Mouse (Mus musculus): ENCODE measurements at regions not wholly inside any gene's neighbourhood (a gene's known extent, or its start where the extent isn't known, plus 50 kb on each side); places are given as distances from the start of the nearest gene placed in this dataset.

DNA sequence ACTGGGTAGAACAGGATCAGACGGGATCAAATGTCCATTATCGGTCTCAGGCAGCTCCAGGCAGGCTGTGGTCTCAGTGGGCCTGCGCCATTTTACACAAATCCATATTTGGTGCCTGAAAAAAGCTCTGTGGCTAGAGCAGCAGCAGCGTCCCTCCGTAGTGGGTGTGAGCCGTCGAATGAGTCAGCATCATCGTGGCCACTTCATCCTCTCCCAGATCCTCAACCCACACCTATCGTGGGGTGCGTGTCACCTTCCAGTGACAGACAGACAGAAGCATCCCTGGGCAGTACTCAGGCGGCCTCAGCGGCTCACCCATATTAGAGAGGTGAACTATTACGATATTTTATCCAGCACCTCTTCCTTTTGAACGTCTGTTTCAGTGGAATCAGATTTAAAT, 233.0 kb upstream of the A430005L14Rik start:
- peak; percentile 8 to 14 for DNase-seq (ENCODE audit: low spot score in 2 of 2)

DNA sequence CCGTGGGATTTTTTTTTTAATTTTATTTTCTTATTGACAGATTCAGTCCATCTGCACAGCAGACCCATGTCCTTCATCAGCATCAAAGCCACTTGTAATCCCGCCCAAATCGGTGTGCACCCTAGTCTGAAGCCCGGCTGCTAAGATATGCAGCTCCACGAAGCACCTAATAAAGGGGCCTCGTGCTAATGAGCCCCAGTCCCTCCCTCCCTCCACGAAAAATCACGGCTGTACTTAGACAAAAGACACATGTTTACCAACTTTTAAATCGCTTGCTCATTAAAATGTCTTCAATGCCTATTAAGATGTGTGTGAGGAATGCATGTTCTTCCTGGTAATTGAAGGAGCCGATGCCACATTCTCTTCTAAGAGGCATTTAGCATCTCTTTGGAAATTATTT, 229.8 kb upstream of the A430005L14Rik start:
- DNase-seq (ENCODE audit: low spot score in 2 of 2) = no peak

- no peak for DNase-seq (ENCODE audit: low spot score in 2 of 2)
Measured at GRCm38 (mm10) chr4:153727896-153728422, 229.1 kb upstream of the A430005L14Rik start.

GRCm38 (mm10) chr4:153738088-153738487, 218.9 kb upstream of the A430005L14Rik start:
- no peak for DNase-seq (ENCODE audit: low spot score in 2 of 2)

- no peak for DNase-seq (ENCODE audit: low spot score in 2 of 2)
Measured at GRCm38 (mm10) chr4:153742241-153742640, 214.8 kb upstream of the A430005L14Rik start.

GRCm38 (mm10) chr4:153752791-153753190, 204.2 kb upstream of the A430005L14Rik start:
- DNase-seq (ENCODE audit: low spot score in 2 of 2) = peak; percentile 19 to 55

GRCm38 (mm10) chr4:153758323-153758722, 198.7 kb upstream of the A430005L14Rik start:
- DNase-seq (ENCODE audit: low spot score in 2 of 2) = no peak

- no peak for DNase-seq (ENCODE audit: low spot score in 2 of 2)
Measured at GRCm38 (mm10) chr4:153758781-153759180, 198.3 kb upstream of the A430005L14Rik start.

DNA sequence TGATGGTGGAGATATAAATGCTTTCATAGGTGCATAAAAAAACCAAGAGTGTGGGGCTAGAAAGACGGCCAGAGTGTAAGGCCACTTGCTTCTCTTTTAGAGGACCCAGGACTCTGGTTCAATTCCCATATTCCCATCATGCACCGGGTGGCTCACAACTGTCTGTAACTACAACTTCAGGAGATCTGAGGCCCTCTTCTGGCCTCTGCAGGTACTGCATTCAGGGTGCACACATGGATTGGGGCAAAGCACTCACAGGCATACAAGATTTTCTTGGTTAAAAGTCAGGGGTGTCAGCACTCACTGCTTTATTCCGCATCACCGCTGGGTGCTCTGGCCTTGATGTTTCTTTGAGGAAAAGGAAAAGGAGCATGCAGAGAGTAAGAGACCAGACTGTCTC, 196.1 kb upstream of the A430005L14Rik start:
- DNase-seq (ENCODE audit: low spot score in 2 of 2) = no peak

DNA sequence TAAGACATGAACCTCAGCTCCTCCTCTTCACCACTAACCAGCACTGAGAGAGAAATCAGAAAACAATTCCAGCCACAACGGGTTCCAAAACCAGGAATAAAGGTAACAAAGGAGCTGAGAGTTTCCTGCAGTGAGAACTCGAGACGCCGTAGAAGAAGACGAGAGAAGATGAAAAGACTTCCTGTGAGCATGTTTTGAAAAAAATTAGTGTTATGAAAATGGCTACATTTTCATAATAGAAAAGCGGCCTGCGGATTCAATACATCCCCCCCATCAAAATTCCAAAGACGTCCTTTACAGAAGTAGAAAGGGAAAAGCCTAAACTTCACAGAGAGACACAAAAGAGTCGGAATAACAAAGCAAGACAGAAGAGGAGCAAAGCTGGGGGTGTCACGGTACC, 193.6 kb upstream of the A430005L14Rik start:
- no peak for DNase-seq (ENCODE audit: low spot score in 2 of 2)

DNA sequence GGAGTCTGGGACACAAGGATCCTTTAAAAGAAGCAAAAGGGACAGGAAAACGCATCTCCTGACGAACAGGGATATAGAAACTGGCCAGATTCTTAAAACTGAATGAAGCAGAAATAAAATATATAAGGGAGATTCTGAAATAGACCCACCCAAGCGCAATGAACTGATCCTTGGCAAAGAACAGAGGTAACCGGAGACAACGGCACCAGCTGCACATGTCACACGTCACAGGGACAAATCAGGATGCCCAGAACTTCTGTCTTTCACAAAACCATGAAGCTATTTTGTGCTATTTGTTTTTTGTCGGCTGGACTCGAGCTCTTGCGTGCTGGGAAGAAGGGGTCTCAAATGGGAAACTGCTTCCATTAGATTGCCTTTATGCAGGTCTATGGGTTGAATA, 189.3 kb upstream of the A430005L14Rik start:
- DNase-seq (ENCODE audit: low spot score in 2 of 2) = no peak

DNA sequence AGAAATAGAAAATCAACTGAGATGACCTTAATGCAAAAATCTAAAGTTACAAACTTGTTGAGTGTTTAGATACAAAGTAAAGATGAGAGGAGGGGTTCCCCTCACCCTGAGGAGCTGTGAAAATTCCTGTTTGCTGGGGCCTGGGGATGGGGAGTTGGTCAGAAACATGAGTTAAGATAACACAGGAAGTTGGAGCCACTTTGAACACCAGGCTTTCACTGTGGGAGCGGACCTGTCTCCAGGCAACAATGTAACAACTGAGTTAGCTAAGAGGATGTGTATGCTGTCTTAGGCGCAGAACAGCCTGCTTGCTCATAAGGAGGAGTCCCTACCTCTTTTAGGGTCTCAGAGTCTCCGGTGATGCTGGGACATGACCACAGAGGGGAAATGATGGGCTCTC, 188.7 kb upstream of the A430005L14Rik start:
- no peak for DNase-seq (ENCODE audit: low spot score in 2 of 2)

- DNase-seq (ENCODE audit: low spot score in 2 of 2) = no peak
Measured at GRCm38 (mm10) chr4:153770675-153771074, 186.4 kb upstream of the A430005L14Rik start.

GRCm38 (mm10) chr4:153780501-153780900, 176.5 kb upstream of the A430005L14Rik start:
- DNase-seq (ENCODE audit: low spot score in 2 of 2) = no peak

DNA sequence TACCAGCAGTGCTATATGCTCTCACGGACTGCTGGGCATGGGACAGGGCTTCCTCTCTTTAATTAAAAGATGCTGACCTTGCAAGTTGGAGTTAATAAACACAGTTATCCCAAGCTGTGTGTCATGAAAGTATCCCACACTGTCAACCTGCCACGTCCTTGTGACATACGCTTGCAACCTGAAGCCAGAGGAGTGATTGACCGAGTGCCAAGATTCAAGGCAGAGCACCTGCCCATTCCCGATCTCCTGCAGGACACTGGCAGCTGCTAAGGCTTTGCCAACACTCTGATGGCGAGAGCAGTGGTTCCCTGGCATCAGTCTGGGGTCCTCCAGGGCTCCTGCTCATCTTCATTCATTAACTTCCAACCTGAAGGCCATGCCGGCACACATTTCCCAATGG, 175.8 kb upstream of the A430005L14Rik start:
- DNase-seq (ENCODE audit: low spot score in 2 of 2) = no peak

- no peak for DNase-seq (ENCODE audit: low spot score in 2 of 2)
Measured at GRCm38 (mm10) chr4:153781981-153782521, 175.0 kb upstream of the A430005L14Rik start.

GRCm38 (mm10) chr4:153784401-153784800, 172.6 kb upstream of the A430005L14Rik start:
- DNase-seq (ENCODE audit: low spot score in 2 of 2) = no peak

- DNase-seq (ENCODE audit: low spot score in 2 of 2) = no peak
Measured at GRCm38 (mm10) chr4:153785564-153785963, 171.5 kb upstream of the A430005L14Rik start.

GRCm38 (mm10) chr4:153792307-153792706, 164.7 kb upstream of the A430005L14Rik start:
- peak in 1 of 2 experiments; percentile 8 for DNase-seq (ENCODE audit: low spot score in 2 of 2)

- peak; percentile 13 to 36 for DNase-seq (ENCODE audit: low spot score in 2 of 2)
Measured at GRCm38 (mm10) chr4:153798061-153798460, 159.0 kb upstream of the A430005L14Rik start.

DNA sequence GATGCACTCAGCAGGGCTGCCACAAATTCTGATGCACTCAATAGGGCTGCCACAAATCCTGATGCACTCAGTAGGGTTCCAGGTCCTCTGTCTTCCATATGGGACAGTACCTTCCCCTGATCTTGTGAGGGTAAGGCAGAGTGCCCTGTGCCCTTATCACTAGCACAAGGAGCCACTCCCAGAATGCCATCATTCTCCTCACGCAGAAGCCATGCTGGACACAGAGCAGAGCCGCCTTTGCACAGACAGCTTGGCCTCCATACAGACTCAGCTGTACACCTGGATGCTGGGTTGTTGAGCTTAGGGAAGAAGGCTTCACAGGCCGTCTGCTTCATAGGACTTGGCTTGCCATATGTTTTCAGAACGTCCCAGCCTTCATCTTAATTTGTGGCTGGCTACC, 151.3 kb upstream of the A430005L14Rik start:
- DNase-seq (ENCODE audit: low spot score in 2 of 2) = no peak

DNA sequence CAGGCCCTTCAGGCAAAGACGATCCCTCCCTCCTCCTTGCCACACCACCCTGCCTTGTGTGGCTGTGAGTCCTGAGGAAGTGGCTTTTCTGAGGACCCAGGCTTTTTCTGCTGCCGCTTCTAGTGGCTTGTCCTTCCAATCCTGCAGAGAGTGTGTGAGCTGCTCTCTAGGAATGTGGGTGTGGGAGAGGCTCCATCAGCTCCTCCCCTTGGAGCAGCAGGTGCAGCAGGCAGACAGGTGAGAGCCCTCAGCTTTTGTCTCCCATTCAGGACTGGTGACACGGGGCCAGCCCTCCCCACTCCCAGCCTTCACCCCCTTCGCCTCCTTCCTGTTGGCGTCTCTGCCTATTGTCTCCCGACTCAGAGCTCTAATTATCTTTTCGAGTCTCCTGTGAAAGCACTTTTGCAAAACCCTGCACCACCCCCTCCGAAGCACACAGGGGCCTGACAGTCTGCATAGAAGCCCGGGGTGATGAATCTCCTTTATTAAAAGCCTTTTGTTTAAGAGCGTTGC, 150.8 kb upstream of the A430005L14Rik start:
- no peak for DNase-seq (ENCODE audit: low spot score in 2 of 2)

- no peak for DNase-seq (ENCODE audit: low spot score in 2 of 2)
Measured at GRCm38 (mm10) chr4:153806820-153807436, 150.1 kb upstream of the A430005L14Rik start.
